Mouse (Mus musculus) heart, embryonic 15.5 days (tissue): Measurements from ENCODE around the gene Tnnt3. TPM values are rescaled to one million over a fixed set of nuclear protein-coding genes. Genes with fewer than 3 reads are reported as not detected.

Experiments
- ATAC-seq: fragments of 200-750 bp; cut with Nextera tagmentation; replicated peaks from 2 replicates; pipeline ENCODE4 v1.8.0; 2017; ENCODE audit warnings: low read depth, moderate TSS enrichment; ENCODE audit not compliant: insufficient number of reproducible peaks, insufficient read depth, low FRiP score
- H3K27ac ChIP-seq: fragments of 300-500 bp; sonication (generic); 2 replicates; pipeline ENCODE4 v1.5.1; 2015; ENCODE audit warnings: mild to moderate bottlenecking, inconsistent platforms
- H3K27me3 ChIP-seq: fragments of 300-500 bp; sonication (generic); 2 replicates; pipeline ENCODE4 v1.6.1; 2015; ENCODE audit warnings: inconsistent platforms
- H3K36me3 ChIP-seq: fragments of 300-500 bp; sonication (generic); 2 replicates; pipeline ENCODE4 v1.6.1; 2015; ENCODE audit warnings: mild to moderate bottlenecking, inconsistent platforms
- H3K4me1 ChIP-seq: fragments of 300-500 bp; sonication (generic); replicated peaks from 2 replicates; pipeline ENCODE4 v1.6.1; 2015; ENCODE audit warnings: inconsistent platforms
- H3K4me2 ChIP-seq: fragments of 300-500 bp; sonication (generic); 2 replicates; pipeline ENCODE4 v1.6.1; 2015; ENCODE audit warnings: inconsistent platforms, mild to moderate bottlenecking, moderate library complexity
- H3K4me3 ChIP-seq: fragments of 300-500 bp; sonication (generic); 2 replicates; pipeline ENCODE4 v1.5.1; 2015; ENCODE audit warnings: mild to moderate bottlenecking, inconsistent platforms
- H3K9ac ChIP-seq: fragments of 300-500 bp; sonication (generic); 2 replicates; pipeline ENCODE4 v1.6.1; 2015; ENCODE audit warnings: mild to moderate bottlenecking, inconsistent platforms
- H3K9me3 ChIP-seq: fragments of 300-500 bp; sonication (generic); replicated peaks from 2 replicates; pipeline ENCODE4 v1.6.1; 2016; ENCODE audit warnings: inconsistent platforms
- WGBS: fragments of 180-500 bp; shearing (Covaris S2); methylation state at CpG from one replicate; pipeline ENCODE4 v1.1.7; 2015; ENCODE audit warnings: mixed read lengths; 5-methylcytosine and 5-hydroxymethylcytosine counted together
- polyA plus RNA-seq: library from polyadenylated mRNA; unstranded; fragments of >200 nt; fragmentation: Nextera tagmentation; extraction: Ambion mirVana; gene quantifications from 2 replicates; pipeline ENCODE4 v1.2.1, GENCODE M21; 2015

The Tnnt3 gene
- polyA plus RNA-seq, 1 experiment from 2014 or later: 4.8 TPM

- Histone ChIP-seq H3K9me3 (no peaks in the 10 kb centered on the region), H3K4me2 (peak overlapping the region; percentile 4; the same call in 1 of the 2 replicates), H3K27me3 (no peaks in the 10 kb centered on the region), H3K4me1 (peaks cover 58% of the 10 kb centered on the region), H3K4me3 (peak overlapping the region; percentile 1; the same call in 1 of the 2 replicates), H3K36me3 (no peaks in the 10 kb centered on the region), H3K9ac (no peak overlapping the region), H3K27ac (peak overlapping the region; percentile 97; the same call in 1 of the 2 replicates)
- no peak for ATAC-seq
- WGBS: 70% methylated on average over 6 of the region's 6 CpGs
These were observed 36.4 kb upstream of the Tnnt3 start for GRCm38 (mm10) chr7:142462190-142462589.

- no peak overlapping the region for H3K9ac ChIP-seq
- WGBS: 66% methylated on average over 4 of the region's 4 CpGs
- peak overlapping the region; percentile 2; the same call in 1 of the 2 replicates for H3K27ac ChIP-seq
- H3K4me2 ChIP-seq: peak overlapping the region; percentile 4; the same call in 1 of the 2 replicates
- no peak for ATAC-seq
- H3K9me3 ChIP-seq: no peaks in the 10 kb centered on the region
- no peaks in the 10 kb centered on the region for H3K27me3 ChIP-seq
- no peak overlapping the region; the same call in 1 of the 2 replicates for H3K4me3 ChIP-seq
- H3K36me3 ChIP-seq: no peaks in the 10 kb centered on the region
- peaks cover 53% of the 10 kb centered on the region for H3K4me1 ChIP-seq
These were observed 36.0 kb upstream of the Tnnt3 start for GRCm38 (mm10) chr7:142462594-142463078.

- no peaks in the 10 kb centered on the region for H3K9me3 ChIP-seq
- H3K4me3 ChIP-seq: no peak overlapping the region
- WGBS: 70% methylated on average over 7 of the region's 7 CpGs
- no peak overlapping the region for H3K9ac ChIP-seq
- ATAC-seq: no peak
- H3K36me3 ChIP-seq: no peaks in the 10 kb centered on the region
- no peaks in the 10 kb centered on the region for H3K27me3 ChIP-seq
- peaks cover 40% of the 10 kb centered on the region for H3K4me1 ChIP-seq
- peak overlapping the region; percentile 96 for H3K27ac ChIP-seq
- no peak overlapping the region for H3K4me2 ChIP-seq
These were observed 28.4 kb upstream of the Tnnt3 start for GRCm38 (mm10) chr7:142470171-142470691.

GRCm38 (mm10) chr7:142470808-142471413 is 27.7 kb upstream of the Tnnt3 start:
- H3K27me3 ChIP-seq: no peaks in the 10 kb centered on the region
- H3K4me2 ChIP-seq: peak overlapping the region; percentile 45; the same call in 1 of the 2 replicates
- H3K27ac ChIP-seq: peak overlapping the region; percentile 96
- H3K9ac ChIP-seq: 0 out of 2 replicates have a peak overlapping the region, but pooled peaks have one; percentile 46
- peak; percentile 68 for ATAC-seq
- no peaks in the 10 kb centered on the region for H3K9me3 ChIP-seq
- no peaks in the 10 kb centered on the region for H3K36me3 ChIP-seq
- 14% methylated on average over 4 of the region's 4 CpGs for WGBS
- H3K4me1 ChIP-seq: peaks cover 47% of the 10 kb centered on the region
- H3K4me3 ChIP-seq: no peak overlapping the region

- Histone ChIP-seq H3K4me3 (peak overlapping the region; percentile 29; the same call in 1 of the 2 replicates), H3K9ac (peak overlapping the region; percentile 46; the same call in 1 of the 2 replicates), H3K4me1 (peaks cover 52% of the 10 kb centered on the region), H3K27ac (peak overlapping the region; percentile 96), H3K36me3 (no peaks in the 10 kb centered on the region), H3K9me3 (no peaks in the 10 kb centered on the region), H3K4me2 (peak overlapping the region; percentile 45; the same call in 1 of the 2 replicates), H3K27me3 (no peaks in the 10 kb centered on the region)
- ATAC-seq: peak; percentile 7; the same call in 1 of the 2 replicates
- WGBS: 68% methylated on average over 6 of the region's 6 CpGs
These were observed 27.2 kb upstream of the Tnnt3 start for GRCm38 (mm10) chr7:142471414-142471861.

GRCm38 (mm10) chr7:142471884-142472570 is 26.6 kb upstream of the Tnnt3 start:
- WGBS: 44% methylated on average over 15 of the region's 15 CpGs

GRCm38 (mm10) chr7:142472936-142473335 is 25.7 kb upstream of the Tnnt3 start:
- Histone ChIP-seq H3K4me1 (peaks cover 63% of the 10 kb centered on the region), H3K27me3 (no peaks in the 10 kb centered on the region), H3K4me2 (peak overlapping the region; percentile 45), H3K36me3 (no peaks in the 10 kb centered on the region), H3K27ac (peak overlapping the region; percentile 96), H3K9ac (0 out of 2 replicates have a peak overlapping the region, but pooled peaks have one; percentile 46), H3K9me3 (no peaks in the 10 kb centered on the region), H3K4me3 (peak overlapping the region; percentile 29)
- no peak for ATAC-seq
- WGBS: 89% methylated on average over 4 of the region's 4 CpGs

More at GRCm38 (mm10) chr7:142471884-142472570, 26.6 kb upstream of the Tnnt3 start:
- H3K4me2 ChIP-seq: peak overlapping the region; percentile 45
- peak overlapping the region; percentile 46 for H3K9ac ChIP-seq
- ATAC-seq: no peak
- peak overlapping the region; percentile 29; the same call in 1 of the 2 replicates for H3K4me3 ChIP-seq
- peak overlapping the region; percentile 96 for H3K27ac ChIP-seq
- H3K4me1 ChIP-seq: peaks cover 58% of the 10 kb centered on the region
- no peaks in the 10 kb centered on the region for H3K36me3 ChIP-seq
- H3K9me3 ChIP-seq: no peaks in the 10 kb centered on the region
- H3K27me3 ChIP-seq: no peaks in the 10 kb centered on the region

- ATAC-seq: no peak
- 77% methylated on average over 2 of the region's 2 CpGs for WGBS
- no peaks in the 10 kb centered on the region for H3K27me3 ChIP-seq
- H3K4me2 ChIP-seq: peak overlapping the region; percentile 45
- H3K9me3 ChIP-seq: no peaks in the 10 kb centered on the region
- H3K27ac ChIP-seq: peak overlapping the region; percentile 96; the same call in 1 of the 2 replicates
- no peaks in the 10 kb centered on the region for H3K36me3 ChIP-seq
- H3K9ac ChIP-seq: no peak overlapping the region; the same call in 1 of the 2 replicates
- peaks cover 68% of the 10 kb centered on the region for H3K4me1 ChIP-seq
- 0 out of 2 replicates have a peak overlapping the region, but pooled peaks have one; percentile 9 for H3K4me3 ChIP-seq
These were observed 25.2 kb upstream of the Tnnt3 start for GRCm38 (mm10) chr7:142473476-142473875.

GRCm38 (mm10) chr7:142474799-142475198 is 23.8 kb upstream of the Tnnt3 start:
- peak overlapping the region; percentile 35 for H3K4me3 ChIP-seq
- peak overlapping the region; percentile 46 for H3K9ac ChIP-seq
- H3K4me2 ChIP-seq: peak overlapping the region; percentile 45

GRCm38 (mm10) chr7:142475641-142476040 is 23.0 kb upstream of the Tnnt3 start:
- ATAC-seq: no peak
- Histone ChIP-seq H3K36me3 (no peaks in the 10 kb centered on the region), H3K27me3 (no peaks in the 10 kb centered on the region), H3K9ac (peak overlapping the region; percentile 46), H3K9me3 (no peaks in the 10 kb centered on the region), H3K4me2 (peak overlapping the region; percentile 45), H3K4me1 (peaks cover 80% of the 10 kb centered on the region), H3K27ac (peak overlapping the region; percentile 96), H3K4me3 (peak overlapping the region; percentile 35)
- 32% methylated on average over 7 of the region's 7 CpGs for WGBS

More at GRCm38 (mm10) chr7:142474799-142475198, 23.8 kb upstream of the Tnnt3 start:
- WGBS: 72% methylated on average over 14 of the region's 14 CpGs
- Histone ChIP-seq H3K27me3 (no peaks in the 10 kb centered on the region), H3K9me3 (no peaks in the 10 kb centered on the region), H3K36me3 (no peaks in the 10 kb centered on the region), H3K27ac (peak overlapping the region; percentile 96), H3K4me1 (peaks cover 80% of the 10 kb centered on the region)
- ATAC-seq: 0 out of 2 replicates have a peak, but pooled peaks have one; percentile 11

- peak overlapping the region; percentile 45 for H3K4me2 ChIP-seq
- no peaks in the 10 kb centered on the region for H3K27me3 ChIP-seq
- peaks cover 80% of the 10 kb centered on the region for H3K4me1 ChIP-seq
- H3K9ac ChIP-seq: peak overlapping the region; percentile 46
- no peaks in the 10 kb centered on the region for H3K36me3 ChIP-seq
- no peaks in the 10 kb centered on the region for H3K9me3 ChIP-seq
- H3K27ac ChIP-seq: peak overlapping the region; percentile 96
- peak overlapping the region; percentile 35 for H3K4me3 ChIP-seq
- no peak for ATAC-seq
- WGBS: 78% methylated on average over 5 of the region's 5 CpGs
These were observed 22.4 kb upstream of the Tnnt3 start for GRCm38 (mm10) chr7:142476271-142476670.
